Mouse (Mus musculus) heart, adult 11 months (tissue): ENCODE measurements around the gene Il13.

Experiments
- DNase-seq: peaks from one replicate; pipeline ENCODE4 v3.0.0; 2022

Gene Il13

GRCm38 (mm10) chr11:53627859-53628258, 6.6 kb downstream of the Il13 start:
- DNase-seq: peak; percentile 93

DNA sequence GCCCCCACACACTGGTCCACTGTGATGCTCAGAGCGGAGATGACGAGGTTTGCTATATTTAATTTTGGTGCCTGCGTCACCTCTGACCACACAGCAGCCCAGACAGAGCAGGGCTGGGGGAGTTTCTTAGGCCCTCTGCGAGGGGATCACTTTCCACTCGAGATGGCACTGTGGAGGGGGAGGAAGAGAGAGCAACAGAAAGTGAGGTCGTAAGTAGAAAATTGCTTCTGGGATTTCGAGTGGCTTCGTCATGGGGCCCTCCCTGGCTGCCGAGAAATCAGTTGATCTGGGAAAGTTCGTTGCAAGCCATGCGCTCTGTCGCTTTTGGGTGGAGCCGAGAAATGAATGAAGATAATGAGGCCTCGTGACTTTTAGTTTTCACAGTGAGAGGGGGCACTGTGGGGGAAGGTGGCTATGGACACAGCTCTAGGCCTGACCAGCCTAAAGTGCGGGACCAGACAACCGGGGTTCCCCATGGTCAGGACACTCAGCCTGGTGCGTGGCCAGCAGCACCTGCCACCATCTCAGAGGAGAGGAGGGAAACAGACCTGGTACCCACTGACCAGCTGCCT, 7.6 kb downstream of the Il13 start:
- no peak for DNase-seq

GRCm38 (mm10) chr11:53624124-53624523, 10.4 kb downstream of the Il13 start:
- no peak for DNase-seq

GRCm38 (mm10) chr11:53623573-53623972, 10.9 kb downstream of the Il13 start:
- no peak for DNase-seq

DNA sequence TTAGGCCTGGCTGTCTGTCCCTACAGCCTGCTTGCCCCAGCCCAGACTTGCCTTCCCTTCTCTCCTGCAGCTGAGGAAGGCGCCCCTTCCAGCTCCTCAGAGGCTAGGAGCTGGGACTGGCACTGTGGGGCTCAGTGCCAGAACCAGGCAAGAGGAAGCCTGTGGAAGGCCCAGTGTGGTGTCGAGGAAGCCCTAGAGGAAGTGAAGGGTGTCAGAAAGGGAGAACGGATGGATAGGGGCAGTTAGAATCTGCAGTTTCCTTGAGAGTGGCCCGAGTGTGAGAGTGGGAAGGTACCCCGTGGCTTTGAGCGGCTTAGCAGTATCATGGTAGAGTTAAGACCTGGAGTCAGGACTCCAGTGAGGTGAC, 12.1 kb downstream of the Il13 start:
- no peak for DNase-seq

DNA sequence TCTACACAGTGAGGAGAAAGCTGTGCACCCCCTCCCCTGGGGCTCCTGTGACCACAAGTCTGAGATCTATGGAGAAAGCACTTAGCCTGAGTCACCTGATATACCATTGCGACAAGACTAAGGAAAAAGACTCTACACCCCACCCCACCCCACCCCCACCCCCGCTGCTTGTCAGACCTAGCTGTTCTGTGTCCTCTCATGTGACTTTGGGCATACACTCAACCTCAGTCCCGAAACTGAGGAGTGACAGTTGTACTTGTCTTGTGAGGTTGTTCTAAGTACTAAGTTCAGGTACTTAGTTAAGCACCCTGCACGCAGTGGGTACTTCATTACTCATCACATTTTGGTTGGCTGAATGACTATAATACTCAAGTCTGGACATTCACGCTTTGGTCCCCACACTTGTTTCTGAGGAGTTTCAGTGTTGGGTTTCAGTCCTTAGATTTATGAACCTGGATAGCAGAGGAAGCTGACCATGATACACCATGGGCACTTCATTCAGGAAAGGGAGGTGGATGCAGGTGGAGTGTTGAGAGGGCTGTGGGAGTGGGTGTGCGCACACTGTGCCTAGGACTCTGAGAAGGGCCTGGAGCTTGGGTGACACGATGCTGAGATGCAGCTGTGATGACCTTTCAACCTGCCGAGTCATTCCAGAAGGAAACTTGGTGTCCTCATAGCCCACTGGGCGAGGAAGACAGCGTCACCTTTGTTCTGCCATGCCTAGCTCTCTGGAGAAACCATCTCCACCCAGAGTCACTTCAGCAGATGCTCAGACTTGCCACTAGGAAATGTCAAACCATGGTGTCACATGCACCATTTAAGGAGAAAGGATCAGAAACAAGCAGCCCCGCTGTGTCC, 12.7 kb downstream of the Il13 start:
- no peak for DNase-seq

DNA sequence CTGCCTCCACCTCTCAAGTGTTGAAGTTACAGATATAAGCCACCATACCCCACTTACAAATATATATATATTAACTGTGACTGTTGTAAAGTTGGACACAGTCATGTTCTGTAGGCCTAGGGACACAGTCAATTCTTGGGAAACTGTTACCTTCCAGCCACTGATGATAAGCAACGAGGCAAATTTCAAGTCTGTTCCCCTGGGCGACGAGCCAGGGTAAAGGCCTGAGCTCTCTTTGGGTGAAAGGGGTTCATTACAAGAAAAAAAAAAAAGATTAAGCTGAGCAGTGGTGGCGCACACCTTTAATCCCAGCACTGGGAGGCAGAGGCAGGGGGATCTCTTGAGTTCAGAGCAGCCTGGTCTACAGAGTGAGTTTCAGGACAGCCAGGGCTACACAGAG, 14.4 kb downstream of the Il13 start:
- DNase-seq: no peak

- no peak for DNase-seq
Observed at GRCm38 (mm10) chr11:53619428-53619827, 15.1 kb downstream of the Il13 start.

DNA sequence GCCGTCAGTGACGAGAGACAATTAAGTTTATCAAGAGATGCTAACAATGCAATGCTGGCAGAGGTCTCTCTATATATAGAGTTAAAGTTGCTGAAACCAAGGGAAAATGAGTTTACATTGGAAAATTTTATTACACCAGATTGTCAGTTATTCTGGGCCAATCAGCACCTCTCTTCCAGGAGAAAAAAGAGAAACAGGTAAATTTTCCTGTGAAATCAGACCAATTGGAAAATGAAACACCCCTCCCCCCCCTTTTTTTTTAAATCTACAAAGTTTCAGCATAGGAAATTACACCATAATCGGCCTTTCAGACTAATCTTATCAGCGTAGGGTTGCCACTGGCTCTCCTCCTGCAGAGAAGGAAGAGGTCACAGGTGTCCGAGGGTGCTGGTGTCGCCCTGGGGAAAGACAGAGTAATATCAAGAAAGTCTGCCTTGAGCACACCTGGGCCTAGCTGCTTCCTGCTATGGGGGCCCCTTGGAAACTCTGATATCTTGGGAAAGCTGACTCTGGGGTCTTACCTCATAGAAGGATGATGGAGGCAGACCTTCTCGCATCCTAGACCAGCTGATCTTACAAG, 15.8 kb downstream of the Il13 start, which contains the start of gene Il4:
Gene Il4, minus strand, starts transcription at position 51 of the 580 bp plus-strand sequence.
- DNase-seq: no peak

GRCm38 (mm10) chr11:53617562-53618109, 16.9 kb downstream of the Il13 start:
- no peak for DNase-seq

DNA sequence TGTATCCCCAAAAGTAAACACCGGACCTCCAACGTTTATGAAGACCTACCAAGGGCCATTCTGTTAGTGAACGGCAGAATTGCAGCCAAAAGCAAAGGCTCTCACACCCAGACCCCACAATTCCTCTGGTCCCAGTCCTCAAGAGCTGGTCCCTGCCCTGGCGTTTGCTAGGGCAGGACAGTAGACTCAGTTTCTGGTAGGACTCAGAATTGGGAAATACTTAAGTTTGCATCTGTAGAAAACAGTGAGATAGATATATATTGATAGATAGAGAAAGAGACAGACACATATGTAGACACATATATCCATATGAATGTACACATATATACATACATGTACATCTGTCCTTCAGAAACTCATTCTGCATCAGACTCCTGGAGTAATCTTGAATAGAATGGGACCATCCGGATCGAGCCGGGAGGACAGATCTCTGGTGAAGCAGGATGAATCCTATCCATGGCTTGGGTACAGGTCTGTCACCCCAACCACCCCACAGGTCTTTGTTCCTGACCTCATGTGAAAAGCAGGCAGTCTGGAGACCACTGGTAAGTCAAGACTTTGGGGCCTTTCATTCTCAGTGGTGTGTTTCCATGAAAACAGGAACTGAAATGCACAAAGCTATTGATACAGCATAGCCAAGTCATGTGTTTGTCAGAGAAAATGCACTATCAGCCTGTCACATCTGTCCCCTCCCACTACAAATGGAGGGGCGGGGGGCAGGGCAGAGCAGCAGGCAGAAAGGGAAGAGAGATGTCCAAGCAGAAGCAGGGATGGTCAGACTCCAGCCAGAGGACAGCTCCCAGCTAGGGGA, 17.5 kb downstream of the Il13 start:
- peak; percentile 96 for DNase-seq

GRCm38 (mm10) chr11:53615575-53615974, 18.9 kb downstream of the Il13 start:
- no peak for DNase-seq

DNA sequence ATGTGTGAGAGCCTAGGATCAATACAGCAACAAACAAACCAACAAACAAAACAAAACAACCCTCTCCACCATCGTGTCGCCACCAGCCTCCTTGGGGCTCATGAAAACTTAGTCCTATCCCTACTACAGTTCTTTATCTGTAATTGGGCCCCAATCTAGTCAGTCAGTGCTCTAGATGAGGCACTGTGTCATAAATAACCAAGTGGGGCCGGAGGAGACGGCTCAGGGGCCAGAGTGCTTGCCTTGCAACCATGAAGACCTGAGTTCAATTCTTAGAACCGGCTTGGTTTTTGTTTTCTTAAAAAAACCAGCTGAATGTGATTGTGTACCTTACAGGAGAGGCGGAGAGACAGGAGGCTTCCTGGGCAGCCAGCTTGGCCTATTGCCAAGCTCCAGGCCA, 19.3 kb downstream of the Il13 start:
- DNase-seq: no peak

DNA sequence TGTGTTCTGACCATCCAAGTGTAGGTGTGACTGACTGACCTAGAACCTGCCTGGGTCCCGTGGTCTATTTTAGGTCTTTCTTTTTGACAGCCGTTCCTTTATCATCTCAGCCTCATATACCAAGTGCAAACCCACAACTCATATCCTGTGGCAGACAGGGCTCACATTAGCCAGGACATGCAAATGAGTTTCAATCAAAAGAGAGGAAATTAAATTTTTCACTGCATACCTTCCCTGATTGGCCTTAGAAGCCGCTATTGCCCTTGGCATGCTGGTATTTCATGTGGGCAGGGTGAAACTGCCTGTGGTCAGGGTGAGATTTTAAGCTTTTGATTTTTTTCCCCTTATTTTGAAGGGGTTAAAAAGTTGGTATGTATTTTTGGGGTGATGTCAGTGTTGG, 24.8 kb downstream of the Il13 start:
- no peak for DNase-seq

GRCm38 (mm10) chr11:53609231-53609630, 25.3 kb downstream of the Il13 start:
- DNase-seq: no peak

GRCm38 (mm10) chr11:53605609-53606008, 28.9 kb downstream of the Il13 start:
- no peak for DNase-seq

- DNase-seq: no peak
Observed at GRCm38 (mm10) chr11:53604983-53605382, 29.5 kb downstream of the Il13 start.

DNA sequence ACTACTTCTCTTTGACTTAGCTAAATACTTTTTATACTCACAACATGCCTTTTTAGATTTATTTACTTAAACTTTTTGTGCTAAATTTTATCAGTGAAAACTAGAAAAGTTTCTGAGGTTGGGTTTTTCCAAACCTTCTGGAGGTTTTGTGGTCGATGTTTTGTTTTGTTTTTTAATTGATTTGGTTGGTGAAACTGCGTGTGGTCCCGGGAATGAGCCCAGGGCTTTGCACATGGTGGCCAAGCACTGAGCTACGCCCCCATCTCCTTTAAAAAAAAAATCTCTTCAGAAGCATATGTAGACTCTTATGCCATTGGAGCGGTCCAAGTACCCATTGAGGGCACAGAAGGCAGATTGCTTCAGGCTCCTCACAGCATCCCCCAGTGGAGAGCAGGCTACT, 43.4 kb downstream of the Il13 start:
- DNase-seq: no peak

- DNase-seq: no peak
Observed at GRCm38 (mm10) chr11:53590368-53590768, 44.1 kb downstream of the Il13 start.

DNA sequence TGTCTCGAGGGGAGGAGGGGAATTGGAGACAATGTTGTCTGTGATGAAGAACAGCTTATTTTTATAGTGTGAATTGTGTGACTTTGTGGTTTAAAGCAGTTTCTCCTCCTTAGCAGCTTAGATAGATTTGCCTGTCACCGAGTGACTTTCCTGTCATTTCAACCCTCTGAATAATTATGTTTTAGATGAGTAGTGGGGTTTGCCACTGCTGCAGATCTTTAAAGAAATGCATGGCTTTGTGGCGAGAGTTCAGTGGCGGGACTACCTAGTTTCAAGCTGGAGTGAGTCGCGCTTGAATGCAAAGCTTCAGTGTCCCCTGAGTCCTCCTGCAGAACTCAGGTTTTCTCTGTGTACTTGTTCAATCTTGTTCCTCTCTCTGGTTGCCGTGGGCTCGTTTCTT, 46.2 kb downstream of the Il13 start:
- no peak for DNase-seq

- no peak for DNase-seq
Observed at GRCm38 (mm10) chr11:53585510-53585909, 49.0 kb downstream of the Il13 start.

- DNase-seq: no peak
Observed at GRCm38 (mm10) chr11:53584849-53585248, 49.7 kb downstream of the Il13 start.

DNA sequence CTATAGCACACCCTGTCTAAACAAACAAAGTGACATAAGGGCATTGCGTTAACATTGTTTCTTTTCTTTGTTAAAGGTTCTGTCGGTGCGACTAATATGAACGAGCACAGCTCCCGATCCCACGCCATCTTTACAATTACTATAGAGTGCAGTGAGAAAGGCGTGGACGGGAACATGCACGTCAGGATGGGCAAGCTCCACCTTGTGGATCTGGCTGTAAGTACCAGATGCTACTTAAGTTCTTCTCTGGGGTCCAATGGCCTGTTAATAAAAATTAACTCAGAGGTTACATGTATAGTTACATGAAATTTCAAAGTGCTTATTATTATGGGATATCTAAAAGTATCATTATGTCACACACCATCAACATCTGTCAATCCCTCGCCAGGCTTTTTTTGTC, 51.4 kb downstream of the Il13 start:
- DNase-seq: peak; percentile 33
